Mouse (Mus musculus) spleen, postnatal 0 days (tissue): ENCODE measurements around the gene Ppif. TPM values are rescaled to one million over a fixed set of nuclear protein-coding genes. Genes with fewer than 3 reads are reported as not detected.

Source experiments
- polyA plus RNA-seq: library from polyadenylated mRNA; unstranded; fragments of >200 nt; fragmentation: Nextera tagmentation; extraction: Ambion mirVana; gene quantifications from 2 replicates; pipeline ENCODE4 v1.2.1, GENCODE M21; 2015

Ppif gene
- polyA plus RNA-seq: 35.1 and 37.1 TPM in 2 replicates

DNA sequence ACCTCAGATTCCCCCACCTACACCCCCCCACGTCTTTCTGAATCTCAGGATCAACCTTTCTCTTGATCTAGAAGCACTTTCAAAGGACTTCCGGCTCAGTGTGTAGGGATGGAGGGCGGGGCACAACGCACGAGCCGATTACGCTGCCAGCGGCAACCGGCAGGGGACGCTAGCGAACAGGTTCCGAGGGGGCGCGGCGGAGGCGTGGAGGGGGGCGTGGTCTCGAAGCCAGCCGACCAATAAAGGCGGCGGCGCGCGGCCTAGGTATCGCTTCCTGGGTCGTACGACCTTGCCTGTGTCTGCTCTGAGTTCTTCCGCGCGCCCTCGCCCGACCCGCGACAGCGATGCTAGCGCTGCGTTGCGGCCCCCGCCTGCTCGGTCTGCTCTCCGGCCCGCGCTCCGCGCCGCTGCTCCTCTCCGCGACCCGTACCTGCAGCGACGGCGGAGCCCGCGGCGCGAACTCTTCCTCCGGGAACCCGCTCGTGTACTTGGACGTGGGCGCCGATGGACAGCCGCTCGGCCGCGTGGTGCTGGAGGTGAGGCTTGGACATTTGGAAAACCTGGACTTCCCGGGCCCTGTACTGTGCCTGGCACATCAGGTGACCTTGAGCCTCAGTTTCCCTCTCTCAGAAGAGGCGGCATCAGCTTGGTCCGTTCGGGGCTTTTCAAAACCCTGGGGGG is at the start of gene Ppif:
Gene Ppif (plus strand): TSS at position 267 of the 681 bp plus-strand sequence.

Other genes with a start within 250 kb of the Ppif start
- gene Zmiz1, start 235.0 kb upstream of the Ppif start, polyA plus RNA-seq: 9.0 and 12.9 TPM in 2 replicates
- 9.0 and 12.8 TPM in 2 replicates for gene Zcchc24, start 74.9 kb downstream of the Ppif start, polyA plus RNA-seq
- 28.7 and 33.9 TPM in 2 replicates for gene Anxa11, start 148.0 kb downstream of the Ppif start, polyA plus RNA-seq
- gene Plac9a, start 208.9 kb downstream of the Ppif start, polyA plus RNA-seq: 0.38 and 1.3 TPM in 2 replicates
- gene Tmem254a, start 233.5 kb downstream of the Ppif start, polyA plus RNA-seq: 0.64 and 0.89 TPM in 2 replicates
- not detected in 2 replicates for gene Cphx1, start 244.2 kb downstream of the Ppif start, polyA plus RNA-seq